Mouse (Mus musculus) liver, embryonic 15.5 days (tissue): ENCODE results near the gene Trpc4ap. TPM values are rescaled to one million over a fixed set of nuclear protein-coding genes. Genes with fewer than 3 reads are reported as not detected.
A peak's percentile ranks its signal among the peaks of the same experiment; 100 is the strongest.

Source experiments
- ATAC-seq: fragments of 200-750 bp; cut with Nextera tagmentation; 2 replicates; pipeline ENCODE4 v1.8.0; 2017; ENCODE audit warnings: moderate number of reproducible peaks, mild to moderate bottlenecking, moderate library complexity; ENCODE audit not compliant: insufficient read depth
- H3K27ac ChIP-seq: fragments of 300-500 bp; sonication (generic); replicated peaks from 2 replicates; pipeline ENCODE4 v1.5.1; 2015; ENCODE audit warnings: mild to moderate bottlenecking, inconsistent platforms
- H3K27me3 ChIP-seq: fragments of 300-500 bp; sonication (generic); 2 replicates; pipeline ENCODE4 v1.6.1; 2015; ENCODE audit warnings: mild to moderate bottlenecking, inconsistent platforms
- H3K36me3 ChIP-seq: fragments of 300-500 bp; sonication (generic); replicated peaks from 2 replicates; pipeline ENCODE4 v1.6.1; 2015; ENCODE audit warnings: moderate library complexity, mild to moderate bottlenecking, inconsistent platforms
- H3K4me1 ChIP-seq: fragments of 300-500 bp; sonication (generic); replicated peaks from 2 replicates; pipeline ENCODE4 v1.6.1; 2015; ENCODE audit warnings: inconsistent platforms
- H3K4me2 ChIP-seq: fragments of 300-500 bp; sonication (generic); 2 replicates; pipeline ENCODE4 v1.6.1; 2015; ENCODE audit warnings: moderate library complexity, mild to moderate bottlenecking, inconsistent platforms
- H3K4me3 ChIP-seq: fragments of 300-500 bp; sonication (generic); replicated peaks from 2 replicates; pipeline ENCODE4 v1.5.1; 2015; ENCODE audit warnings: mild to moderate bottlenecking, inconsistent platforms
- H3K9ac ChIP-seq: fragments of 300-500 bp; sonication (generic); 2 replicates; pipeline ENCODE4 v1.6.1; 2015; ENCODE audit warnings: moderate library complexity, mild to moderate bottlenecking, inconsistent platforms
- H3K9me3 ChIP-seq: fragments of 300-500 bp; sonication (generic); replicated peaks from 2 replicates; pipeline ENCODE4 v1.6.1; 2016; ENCODE audit warnings: inconsistent platforms
- WGBS: fragments of 180-500 bp; shearing (Covaris S2); methylation state at CpG from one replicate; pipeline ENCODE4 v1.1.7; 2015; ENCODE audit warnings: mixed read lengths; ENCODE audit not compliant: insufficient replicate concordance; 5-methylcytosine and 5-hydroxymethylcytosine counted together
- polyA plus RNA-seq: library from polyadenylated mRNA; unstranded; fragments of >200 nt; fragmentation: Nextera tagmentation; extraction: Ambion mirVana; gene quantifications from 2 replicates; pipeline ENCODE4 v1.2.1, GENCODE M21; 2015

The Trpc4ap gene
- polyA plus RNA-seq, 1 experiment from 2014 or later = 51.4 TPM

DNA sequence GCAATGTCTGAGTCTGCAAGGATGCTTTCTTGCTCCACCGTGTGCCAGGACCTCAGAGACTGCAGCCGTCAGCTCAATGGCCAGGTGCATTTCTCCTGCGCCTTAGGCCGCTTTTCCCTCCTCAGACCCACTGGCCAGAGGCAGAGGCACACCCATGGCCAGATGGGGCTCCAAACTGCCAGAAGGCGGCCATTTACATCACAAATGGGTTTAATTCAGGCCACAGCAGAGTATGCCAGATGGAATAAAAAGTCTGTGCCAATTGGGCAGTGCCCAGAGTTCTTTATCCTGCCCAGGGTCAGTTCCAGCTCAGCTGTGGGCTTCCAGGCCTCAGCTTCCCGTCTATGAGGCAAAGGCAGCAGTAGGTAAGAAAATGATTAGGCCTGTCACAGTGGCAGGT, 51.5 kb downstream of the Trpc4ap start:
- H3K4me2 ChIP-seq = no peak overlapping the region
- H3K9me3 ChIP-seq = no peaks in the 10 kb centered on the region
- no peak overlapping the region for H3K9ac ChIP-seq
- no peak for ATAC-seq
- peaks cover 90% of the 10 kb centered on the region for H3K36me3 ChIP-seq
- H3K4me3 ChIP-seq = no peak overlapping the region
- H3K4me1 ChIP-seq = peaks cover 13% of the 10 kb centered on the region
- no peaks in the 10 kb centered on the region for H3K27me3 ChIP-seq
- H3K27ac ChIP-seq = no peak overlapping the region
- 79% methylated on average over 6 of the region's 6 CpGs for WGBS

DNA sequence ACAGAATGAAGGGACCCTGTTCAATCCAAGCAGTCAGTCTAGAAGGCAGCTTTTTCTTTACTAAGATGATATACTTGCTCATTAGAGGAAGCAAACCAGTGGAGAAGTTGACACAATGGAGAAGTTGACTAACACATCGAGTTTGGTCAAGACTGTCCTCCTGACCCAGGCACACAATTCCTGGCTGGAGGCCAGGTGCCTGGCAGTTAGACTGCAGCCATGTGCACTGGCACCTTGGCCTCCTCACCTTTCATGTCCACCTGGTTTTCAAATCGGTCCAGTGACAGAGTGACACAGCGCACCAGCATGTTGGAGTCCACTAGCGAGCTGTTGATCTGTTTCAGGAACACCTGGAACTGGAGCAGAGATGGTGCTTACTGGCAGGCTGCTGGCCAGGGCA, 54.8 kb downstream of the Trpc4ap start:
- H3K9me3 ChIP-seq = no peaks in the 10 kb centered on the region
- no peak overlapping the region for H3K4me3 ChIP-seq
- H3K36me3 ChIP-seq = peaks cover 89% of the 10 kb centered on the region
- no peak for ATAC-seq
- H3K4me1 ChIP-seq = peaks cover 13% of the 10 kb centered on the region
- peaks cover 6% of the 10 kb centered on the region; the same call in 1 of the 2 replicates for H3K27me3 ChIP-seq
- no peak overlapping the region for H3K27ac ChIP-seq
- 84% methylated on average over 4 of the region's 4 CpGs for WGBS
- H3K4me2 ChIP-seq = no peak overlapping the region
- no peak overlapping the region for H3K9ac ChIP-seq

DNA sequence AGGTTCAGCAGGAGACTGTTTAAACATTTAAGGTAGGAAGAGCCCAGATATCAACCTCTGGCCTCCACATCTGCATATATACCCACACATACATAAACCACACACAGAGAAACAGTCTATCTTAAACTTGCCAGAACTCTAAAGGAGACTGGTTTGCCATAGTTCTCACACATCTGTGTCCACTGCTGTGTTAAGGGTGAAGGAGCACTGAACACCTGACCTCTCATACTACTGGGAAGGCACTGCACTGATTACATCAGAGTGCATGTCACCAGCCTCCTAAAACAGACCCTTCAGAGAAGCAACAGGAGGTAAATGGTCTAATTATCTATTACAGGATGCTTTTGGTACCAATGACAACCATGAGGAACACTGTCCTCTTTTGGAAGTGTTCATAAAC, 55.3 kb downstream of the Trpc4ap start:
- Histone ChIP-seq H3K36me3 (peaks cover 84% of the 10 kb centered on the region), H3K9me3 (no peaks in the 10 kb centered on the region), H3K4me1 (peaks cover 13% of the 10 kb centered on the region), H3K4me3 (no peak overlapping the region), H3K9ac (no peak overlapping the region), H3K27me3 (peaks cover 11% of the 10 kb centered on the region), H3K27ac (no peak overlapping the region), H3K4me2 (no peak overlapping the region)
- no peak for ATAC-seq

DNA sequence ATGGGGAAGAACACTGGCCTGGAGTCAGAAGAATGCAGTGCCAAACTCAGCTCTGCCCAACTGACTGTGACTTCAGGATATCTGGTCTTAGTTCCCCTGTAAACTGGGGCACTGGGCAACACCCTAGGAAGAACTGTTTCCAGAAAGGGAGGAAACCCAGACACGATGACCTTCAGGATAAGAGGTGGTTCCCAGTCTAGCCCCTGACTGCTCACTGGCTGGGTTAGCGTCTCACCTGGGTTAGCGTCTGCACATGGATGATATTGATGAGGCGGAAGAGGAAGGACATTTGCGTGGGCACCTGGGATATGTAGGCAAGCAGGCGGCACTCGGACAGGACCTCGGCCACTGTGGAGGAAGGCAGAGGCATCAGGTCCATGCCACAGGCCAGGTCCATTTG, 56.2 kb downstream of the Trpc4ap start:
- Histone ChIP-seq H3K4me1 (peaks cover 4% of the 10 kb centered on the region; the same call in 1 of the 2 replicates), H3K36me3 (peaks cover 78% of the 10 kb centered on the region), H3K9ac (no peak overlapping the region), H3K4me3 (no peak overlapping the region), H3K4me2 (no peak overlapping the region), H3K9me3 (no peaks in the 10 kb centered on the region), H3K27me3 (peaks cover 20% of the 10 kb centered on the region), H3K27ac (no peak overlapping the region)
- 86% methylated on average over 8 of the region's 8 CpGs for whole genome bisulfite sequencing
- ATAC-seq = no peak

DNA sequence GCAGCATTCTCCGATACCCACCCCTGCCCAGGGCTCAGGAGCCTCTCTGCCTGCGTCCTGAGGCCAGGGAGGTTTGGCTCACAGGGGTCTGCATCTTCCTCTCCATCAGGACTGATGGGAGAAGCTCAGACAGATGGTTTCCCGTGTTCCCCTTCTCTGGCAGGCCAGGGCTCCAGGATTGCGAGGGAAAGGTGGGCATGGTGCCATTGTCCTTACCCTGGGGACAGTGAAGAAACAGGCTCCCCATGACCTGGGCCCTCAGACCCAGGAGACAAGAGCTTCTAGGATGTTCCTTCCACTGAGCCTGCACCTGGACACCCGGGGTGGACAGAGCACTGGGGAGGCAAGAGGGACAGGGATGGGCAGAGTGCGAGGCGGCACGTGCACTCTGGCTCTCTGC, 57.6 kb downstream of the Trpc4ap start:
- Histone ChIP-seq H3K27ac (no peak overlapping the region), H3K4me1 (peaks cover 4% of the 10 kb centered on the region; the same call in 1 of the 2 replicates), H3K27me3 (peaks cover 34% of the 10 kb centered on the region), H3K9ac (no peak overlapping the region), H3K4me3 (no peak overlapping the region), H3K4me2 (no peak overlapping the region), H3K36me3 (peaks cover 65% of the 10 kb centered on the region), H3K9me3 (no peaks in the 10 kb centered on the region)
- WGBS = 86% methylated on average over 8 of the region's 8 CpGs
- ATAC-seq = no peak

DNA sequence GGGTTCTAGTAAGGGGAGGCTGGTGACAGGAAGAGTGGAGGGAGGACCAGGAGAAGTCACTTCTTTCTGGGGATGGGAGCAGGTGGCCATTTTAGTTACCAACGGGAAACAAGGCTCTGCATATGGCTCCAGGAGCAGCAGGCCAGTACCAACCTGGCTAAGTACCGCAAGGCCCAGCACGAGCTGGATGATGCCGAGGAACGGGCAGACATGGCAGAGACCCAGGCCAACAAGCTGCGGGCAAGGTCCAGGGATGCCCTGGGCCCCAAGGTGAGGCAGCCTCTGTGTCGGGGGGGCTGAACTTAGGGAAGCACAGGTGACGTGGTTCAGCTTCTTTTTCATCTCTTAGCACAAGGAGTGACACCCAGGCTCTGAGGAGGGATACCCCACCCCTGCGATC, 58.5 kb downstream of the Trpc4ap start:
- Histone ChIP-seq H3K9ac (no peak overlapping the region), H3K9me3 (no peaks in the 10 kb centered on the region), H3K4me1 (peaks cover 11% of the 10 kb centered on the region), H3K36me3 (peaks cover 58% of the 10 kb centered on the region), H3K4me3 (no peak overlapping the region), H3K27me3 (peaks cover 42% of the 10 kb centered on the region), H3K4me2 (no peak overlapping the region), H3K27ac (no peak overlapping the region)
- WGBS = 80% methylated on average over 9 of the region's 9 CpGs
- ATAC-seq = no peak

DNA sequence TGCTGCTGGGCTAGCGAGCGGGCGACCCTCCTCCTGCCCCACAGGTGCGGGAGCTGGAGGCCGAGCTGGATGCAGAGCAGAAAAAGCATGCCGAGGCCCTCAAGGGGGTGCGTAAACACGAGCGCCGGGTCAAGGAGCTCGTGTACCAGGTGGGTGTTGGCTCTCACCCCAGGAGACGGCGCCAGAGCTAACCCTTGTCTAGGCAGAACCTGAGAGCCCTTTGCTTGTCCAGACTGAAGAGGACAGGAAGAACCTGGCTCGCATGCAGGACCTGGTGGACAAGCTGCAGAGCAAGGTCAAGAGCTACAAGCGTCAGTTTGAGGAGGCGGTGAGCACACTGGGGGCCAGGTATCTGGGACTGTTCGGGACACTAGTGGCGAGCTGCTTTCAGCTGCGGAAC, 59.1 kb downstream of the Trpc4ap start:
- no peaks in the 10 kb centered on the region for H3K9me3 ChIP-seq
- peaks cover 11% of the 10 kb centered on the region for H3K4me1 ChIP-seq
- H3K27me3 ChIP-seq = peaks cover 48% of the 10 kb centered on the region
- H3K27ac ChIP-seq = no peak overlapping the region
- WGBS = 79% methylated on average over 19 of the region's 19 CpGs
- peaks cover 55% of the 10 kb centered on the region for H3K36me3 ChIP-seq
- no peak for ATAC-seq
- H3K9ac ChIP-seq = no peak overlapping the region
- no peak overlapping the region for H3K4me2 ChIP-seq
- no peak overlapping the region for H3K4me3 ChIP-seq

DNA sequence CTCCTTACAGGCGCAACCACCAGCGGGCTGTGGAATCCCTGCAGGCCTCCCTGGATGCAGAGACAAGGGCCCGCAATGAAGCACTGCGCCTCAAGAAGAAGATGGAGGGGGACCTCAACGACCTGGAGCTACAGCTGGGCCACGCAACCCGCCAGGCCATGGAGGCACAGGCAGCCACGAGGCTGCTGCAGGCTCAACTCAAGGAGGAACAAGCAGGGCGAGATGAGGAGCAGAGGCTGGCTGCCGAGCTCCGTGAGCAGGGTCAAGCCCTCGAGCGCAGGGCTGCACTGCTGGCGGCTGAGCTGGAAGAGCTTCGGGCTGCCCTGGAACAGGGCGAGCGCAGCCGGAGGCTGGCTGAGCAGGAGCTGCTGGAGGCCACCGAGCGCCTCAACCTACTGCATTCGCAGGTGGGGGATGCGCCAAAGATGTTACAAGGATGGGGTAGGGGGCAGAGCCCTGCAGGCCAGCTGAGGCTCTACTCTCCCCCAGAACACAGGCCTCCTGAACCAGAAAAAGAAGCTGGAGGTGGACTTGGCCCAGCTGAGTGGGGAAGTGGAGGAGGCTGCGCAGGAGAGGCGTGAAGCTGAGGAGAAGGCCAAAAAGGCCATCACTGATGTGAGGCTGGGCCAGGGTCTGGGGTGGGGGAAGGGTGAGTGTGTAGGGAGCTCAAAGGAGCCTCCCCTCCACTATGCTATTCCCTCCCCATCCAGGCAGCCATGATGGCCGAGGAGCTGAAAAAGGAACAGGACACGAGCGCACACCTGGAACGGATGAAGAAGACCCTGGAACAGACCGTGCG, 59.8 kb downstream of the Trpc4ap start:
- Histone ChIP-seq H3K4me3 (no peak overlapping the region), H3K9ac (no peak overlapping the region), H3K4me2 (no peak overlapping the region), H3K27me3 (peaks cover 56% of the 10 kb centered on the region), H3K9me3 (no peaks in the 10 kb centered on the region), H3K27ac (no peak overlapping the region), H3K4me1 (peaks cover 11% of the 10 kb centered on the region), H3K36me3 (peaks cover 47% of the 10 kb centered on the region)
- no peak for ATAC-seq
- WGBS = 80% methylated on average over 30 of the region's 30 CpGs

DNA sequence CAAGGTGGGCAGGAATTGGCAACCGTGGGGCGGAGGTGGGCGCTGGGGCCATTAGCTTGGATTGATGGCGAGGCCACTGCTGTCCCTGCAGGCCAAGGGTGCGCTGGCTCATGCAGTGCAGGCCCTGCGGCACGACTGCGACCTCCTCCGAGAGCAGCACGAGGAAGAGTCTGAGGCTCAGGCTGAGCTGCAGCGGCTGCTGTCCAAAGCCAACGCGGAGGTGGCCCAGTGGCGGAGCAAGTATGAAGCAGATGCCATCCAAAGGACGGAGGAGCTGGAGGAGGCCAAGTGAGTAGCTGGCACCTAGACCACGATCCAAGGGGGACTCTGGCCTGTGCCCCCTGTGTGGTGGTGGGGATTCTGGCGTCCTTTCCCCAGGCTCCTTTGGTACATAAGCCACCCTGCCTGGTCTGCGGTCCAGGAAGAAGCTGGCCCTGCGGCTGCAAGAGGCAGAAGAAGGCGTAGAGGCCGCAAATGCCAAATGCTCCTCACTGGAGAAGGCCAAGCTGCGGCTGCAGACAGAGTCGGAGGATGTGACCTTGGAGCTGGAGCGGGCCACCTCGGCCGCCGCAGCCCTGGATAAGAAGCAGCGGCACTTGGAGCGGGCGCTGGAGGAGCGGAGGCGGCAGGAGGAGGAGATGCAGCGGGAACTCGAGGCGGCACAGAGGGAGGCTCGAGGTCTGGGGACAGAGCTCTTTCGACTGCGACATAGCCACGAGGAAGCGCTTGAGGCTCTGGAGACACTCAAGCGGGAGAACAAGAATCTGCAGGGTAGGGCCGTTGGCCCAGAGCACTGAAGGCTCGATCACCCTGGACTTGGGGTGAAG, 61.4 kb downstream of the Trpc4ap start:
- no peak overlapping the region for H3K4me2 ChIP-seq
- H3K36me3 ChIP-seq = peaks cover 32% of the 10 kb centered on the region
- no peaks in the 10 kb centered on the region for H3K9me3 ChIP-seq
- WGBS = 28% methylated on average over 43 of the region's 43 CpGs
- no peak overlapping the region for H3K4me3 ChIP-seq
- ATAC-seq = no peak
- H3K9ac ChIP-seq = no peak overlapping the region
- H3K27me3 ChIP-seq = peaks cover 72% of the 10 kb centered on the region
- no peak overlapping the region for H3K27ac ChIP-seq
- peaks cover 11% of the 10 kb centered on the region for H3K4me1 ChIP-seq

DNA sequence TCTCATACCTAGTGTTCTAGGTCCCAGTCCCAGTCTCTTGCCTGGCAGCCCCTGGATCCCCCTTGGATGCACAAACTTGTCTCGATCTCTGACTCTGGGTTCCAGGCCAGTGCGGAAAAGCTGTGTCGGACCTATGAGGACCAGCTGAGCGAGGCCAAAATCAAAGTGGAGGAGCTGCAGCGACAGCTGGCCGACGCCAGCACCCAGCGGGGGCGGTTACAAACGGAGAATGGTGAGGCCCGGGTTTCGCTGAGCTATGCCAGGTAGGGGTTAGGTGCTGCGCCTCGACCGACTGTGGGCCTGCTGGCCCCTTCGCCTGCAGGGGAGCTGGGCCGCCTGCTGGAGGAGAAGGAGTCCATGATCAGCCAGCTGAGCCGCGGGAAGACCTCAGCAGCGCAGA, 62.0 kb downstream of the Trpc4ap start:
- Histone ChIP-seq H3K4me2 (no peak overlapping the region), H3K4me3 (no peak overlapping the region), H3K27me3 (peaks cover 78% of the 10 kb centered on the region), H3K36me3 (peaks cover 26% of the 10 kb centered on the region), H3K9me3 (no peaks in the 10 kb centered on the region), H3K9ac (no peak overlapping the region), H3K4me1 (peaks cover 11% of the 10 kb centered on the region), H3K27ac (no peak overlapping the region)
- no peak for ATAC-seq
- 28% methylated on average over 20 of the region's 20 CpGs for WGBS

DNA sequence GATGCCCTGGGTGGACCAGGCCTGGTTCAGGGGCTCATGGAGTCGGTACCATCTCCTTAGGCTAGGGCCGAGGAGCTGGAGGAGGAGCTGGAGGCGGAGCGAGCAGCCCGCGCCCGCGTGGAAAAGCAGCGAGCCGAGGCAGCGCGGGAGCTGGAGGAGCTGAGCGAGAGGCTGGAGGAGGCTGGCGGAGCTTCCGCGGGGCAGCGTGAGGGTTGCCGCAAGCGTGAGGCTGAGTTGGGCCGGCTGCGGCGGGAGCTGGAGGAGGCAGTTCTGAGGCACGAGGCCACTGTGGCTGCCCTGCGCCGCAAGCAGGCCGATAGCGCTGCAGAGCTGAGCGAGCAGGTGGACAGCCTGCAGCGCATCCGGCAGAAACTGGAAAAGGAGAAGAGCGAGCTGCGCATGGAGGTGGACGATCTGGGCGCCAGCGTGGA, 62.9 kb downstream of the Trpc4ap start:
- Histone ChIP-seq H3K4me3 (peak overlapping the region; percentile 35), H3K27ac (no peak overlapping the region), H3K4me2 (peak overlapping the region; percentile 66), H3K9me3 (no peaks in the 10 kb centered on the region), H3K4me1 (peaks cover 18% of the 10 kb centered on the region), H3K9ac (no peak overlapping the region), H3K36me3 (peaks cover 17% of the 10 kb centered on the region), H3K27me3 (peaks cover 79% of the 10 kb centered on the region)
- ATAC-seq = no peak
- WGBS = 2% methylated on average over 35 of the region's 35 CpGs
